Mouse (Mus musculus) spleen, adult 18-20 months (tissue): ENCODE measurements around the gene Safb.

ENCODE experiments used
- DNase-seq, 2 experiments: peaks; one replicate each; pipeline ENCODE4 v3.0.0; 2022; ENCODE audit warnings: mixed read lengths in 2 of 2

Safb gene

DNA sequence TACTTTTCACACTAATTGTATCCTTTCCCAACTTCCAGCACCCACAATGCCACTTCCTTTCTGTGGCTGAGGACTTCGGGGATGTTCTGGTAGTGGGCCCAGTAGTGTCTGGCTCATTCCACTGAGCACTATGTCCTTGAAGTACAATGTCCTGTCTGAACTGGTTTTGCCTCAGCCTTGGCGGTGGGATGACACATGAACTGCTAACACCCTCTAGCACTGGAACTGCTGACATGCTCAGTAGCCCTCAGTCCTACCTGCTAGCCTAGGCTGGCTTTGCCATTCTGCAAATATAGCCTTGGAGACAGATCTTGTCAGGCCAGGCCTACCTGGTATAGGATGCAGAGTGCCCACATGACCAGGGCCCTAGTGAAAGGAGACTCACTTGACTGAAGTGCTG lies 22.8 kb upstream of the Safb start:
- DNase-seq: no peak

GRCm38 (mm10) chr17:56566293-56566692 lies 18.3 kb upstream of the Safb start:
- DNase-seq: no peak

DNA sequence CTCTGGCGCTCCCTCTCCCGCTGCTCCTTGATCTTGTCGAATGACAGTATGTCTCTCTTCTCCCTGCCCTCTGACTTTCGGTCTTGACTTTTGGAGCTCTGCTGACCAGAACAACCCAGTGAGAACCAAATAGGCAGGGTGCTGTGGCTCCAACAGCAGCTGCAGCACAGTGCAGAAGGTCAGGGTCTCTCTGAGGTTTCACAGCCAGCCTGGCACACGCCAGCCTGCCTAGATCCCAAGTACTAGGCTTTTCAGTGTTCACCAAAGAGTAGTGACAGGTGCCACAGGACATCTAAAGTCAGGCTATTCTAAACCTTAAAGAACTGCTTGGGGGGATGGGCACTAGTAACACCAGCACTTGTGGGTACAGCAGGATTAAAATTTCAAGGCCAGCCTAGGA lies 17.7 kb upstream of the Safb start:
- DNase-seq: no peak

DNA sequence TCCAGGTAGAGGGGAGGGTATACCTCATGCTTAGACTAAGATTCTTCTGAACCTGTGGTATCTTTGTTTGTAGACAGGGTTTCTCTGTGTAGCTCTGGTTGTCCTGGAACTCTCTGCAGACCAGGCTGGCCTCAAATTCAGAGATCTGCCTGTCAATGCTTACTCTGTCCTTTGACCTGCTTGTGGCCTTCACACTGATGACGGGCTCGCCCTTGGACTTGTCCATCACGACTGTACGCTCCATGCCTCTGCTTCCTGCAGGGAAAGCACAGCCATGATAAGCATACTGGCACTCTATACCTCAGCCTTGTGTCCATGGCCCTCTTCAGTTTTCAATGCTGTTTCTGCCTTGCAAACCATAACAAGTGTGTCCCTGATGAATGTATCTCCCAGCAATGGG lies 17.3 kb upstream of the Safb start:
- no peak for DNase-seq

DNA sequence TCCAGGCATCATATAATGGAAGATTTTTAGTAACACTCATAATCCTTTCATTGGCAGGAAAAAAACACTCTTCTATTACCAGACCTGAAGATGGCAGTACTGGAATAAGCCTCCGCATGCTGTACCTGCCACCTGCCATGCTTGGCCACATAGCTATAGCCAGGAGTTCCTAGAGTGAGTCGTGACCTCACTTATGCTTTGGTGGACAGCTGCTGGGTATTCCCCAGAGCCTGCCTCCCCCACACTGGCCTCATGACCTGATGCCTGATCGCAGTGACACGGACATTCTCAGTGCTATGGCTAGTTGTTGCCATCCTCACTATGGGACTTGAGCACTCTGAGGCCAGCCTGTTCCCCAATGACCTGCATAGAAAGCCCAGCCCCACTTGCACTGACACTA lies 14.3 kb upstream of the Safb start:
- DNase-seq: no peak

DNA sequence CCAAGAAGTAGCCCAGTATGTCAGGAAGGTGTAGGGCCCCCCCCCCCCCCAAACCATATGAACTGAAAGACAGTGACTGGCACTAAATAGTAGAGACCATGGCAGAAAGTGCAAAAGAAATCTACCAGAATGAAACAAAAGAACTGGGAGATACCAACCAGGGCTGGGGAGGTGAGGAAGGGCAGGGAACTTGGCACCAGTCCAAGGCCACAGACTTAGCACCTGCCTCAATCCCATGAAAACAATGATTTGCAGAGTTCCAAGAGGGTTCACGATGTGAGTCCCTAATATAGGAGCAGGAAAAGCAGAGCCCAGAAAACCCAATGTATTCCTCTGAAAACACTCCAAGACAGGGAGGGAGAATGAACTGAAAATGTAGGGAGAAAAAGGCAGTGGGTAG lies 12.5 kb upstream of the Safb start:
- no peak for DNase-seq

- DNase-seq: no peak
Measured at GRCm38 (mm10) chr17:56572939-56573338, 11.7 kb upstream of the Safb start.

DNA sequence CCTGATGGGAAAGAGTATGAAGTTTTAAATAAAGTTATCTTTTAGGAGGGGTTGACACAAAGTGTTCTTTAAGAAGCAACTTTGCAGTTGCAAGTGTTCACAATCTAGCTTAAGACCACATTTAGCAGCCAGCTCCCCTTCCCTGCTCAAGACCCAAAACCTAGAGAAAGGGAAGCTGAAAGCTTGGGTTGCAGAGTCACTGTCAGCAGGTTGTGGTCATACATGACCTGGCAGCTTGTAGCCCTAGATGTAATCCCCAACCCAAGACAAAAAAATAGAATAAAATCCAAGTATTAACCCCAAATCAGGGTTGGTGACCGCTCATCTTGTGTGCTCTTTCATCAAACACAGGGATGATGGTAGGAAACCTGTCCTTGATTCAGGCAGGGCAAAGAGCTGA lies 1.6 kb upstream of the Safb start:
- DNase-seq: no peak

GRCm38 (mm10) chr17:56583611-56584256 lies 891 bp upstream of the Safb start:
- DNase-seq: no peak

DNA sequence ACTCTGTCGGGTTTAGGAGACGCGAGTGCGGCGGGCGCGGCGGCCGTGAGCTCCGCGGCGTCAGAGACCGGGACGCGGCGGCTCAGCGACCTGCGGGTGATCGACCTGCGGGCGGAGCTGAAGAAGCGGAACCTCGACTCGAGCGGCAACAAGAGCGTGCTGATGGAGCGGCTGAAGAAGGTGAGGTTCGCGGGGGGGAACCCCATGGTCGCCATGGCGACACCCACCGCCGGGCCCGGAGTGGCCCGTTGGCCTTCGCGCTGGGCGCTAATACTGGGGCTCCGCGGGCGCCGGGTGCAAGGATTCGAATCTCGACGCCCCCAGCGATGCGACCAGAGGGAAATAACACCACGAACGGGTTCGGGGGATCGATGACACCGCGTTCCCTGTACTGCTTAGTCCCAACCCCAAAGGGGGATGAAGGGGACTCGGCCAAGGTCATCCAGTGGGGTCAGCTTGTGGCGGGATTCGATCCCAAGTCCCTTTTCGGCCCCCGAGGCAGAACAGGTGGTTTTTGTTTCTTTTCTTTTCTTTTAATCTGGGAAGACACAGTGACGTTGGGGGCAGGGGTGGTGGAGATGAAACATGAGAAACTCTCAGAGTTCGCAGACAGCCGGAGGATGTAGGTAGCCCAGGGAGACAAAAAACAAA lies 671 bp downstream of the Safb start:
- DNase-seq: peak; percentile 57 to 64

DNA sequence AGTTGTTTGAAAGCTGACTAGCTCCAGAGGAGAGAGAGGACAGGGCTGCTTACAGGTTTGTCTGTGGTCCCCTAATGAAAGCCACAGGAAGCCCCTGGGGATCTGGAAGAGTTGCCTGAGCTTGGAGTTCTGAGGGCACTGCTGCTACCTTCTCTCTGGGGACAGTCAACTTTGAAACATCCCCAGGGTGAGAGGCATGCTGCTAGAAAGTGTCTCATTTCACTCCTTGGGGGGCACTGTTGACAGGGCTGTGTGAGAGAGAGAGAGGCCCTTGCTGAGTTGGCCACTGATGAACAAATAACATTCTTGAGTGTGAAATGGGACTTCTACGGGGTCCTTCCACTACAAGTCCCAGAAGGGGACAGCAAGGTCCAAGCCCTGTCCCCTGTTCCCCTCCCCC lies 3.1 kb downstream of the Safb start:
- no peak for DNase-seq

DNA sequence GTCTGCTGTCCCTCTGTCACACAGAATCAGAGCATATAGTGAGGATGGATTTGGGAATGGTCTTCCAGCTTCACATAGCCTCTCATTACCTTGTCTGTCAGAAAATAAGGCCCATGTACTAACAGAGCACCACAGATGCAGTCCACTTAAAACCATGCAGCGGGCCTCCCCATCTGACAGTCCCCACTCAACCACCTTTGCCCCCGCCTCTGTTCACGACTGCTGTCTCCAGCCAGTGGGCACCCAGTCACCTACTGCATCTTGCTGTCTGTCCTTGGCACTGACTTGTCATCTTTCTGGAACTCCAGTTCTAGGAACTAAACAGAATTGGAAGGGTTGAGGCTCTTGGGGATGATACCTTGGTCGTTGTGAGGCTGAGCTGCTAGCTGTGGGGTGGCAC lies 4.3 kb downstream of the Safb start:
- no peak for DNase-seq

GRCm38 (mm10) chr17:56592553-56592952 lies 7.9 kb downstream of the Safb start:
- no peak for DNase-seq

GRCm38 (mm10) chr17:56593527-56594271 lies 9.1 kb downstream of the Safb start:
- no peak for DNase-seq

- no peak for DNase-seq
Measured at GRCm38 (mm10) chr17:56603186-56604069, 18.8 kb downstream of the Safb start.

DNA sequence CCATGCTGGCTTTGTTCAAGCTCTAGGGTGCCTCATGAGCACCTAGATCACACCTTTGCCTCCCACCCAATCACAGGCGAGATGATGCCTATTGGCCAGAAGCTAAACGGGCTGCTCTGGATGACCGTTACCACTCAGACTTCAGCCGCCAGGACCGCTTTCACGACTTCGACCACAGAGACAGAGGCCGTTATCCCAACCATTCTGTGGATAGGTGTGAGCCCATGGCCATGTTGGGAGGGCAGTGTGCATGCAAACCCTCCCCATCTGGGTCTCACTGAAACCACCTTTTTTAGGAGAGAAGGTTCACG lies 19.4 kb downstream of the Safb start:
- DNase-seq: no peak

DNA sequence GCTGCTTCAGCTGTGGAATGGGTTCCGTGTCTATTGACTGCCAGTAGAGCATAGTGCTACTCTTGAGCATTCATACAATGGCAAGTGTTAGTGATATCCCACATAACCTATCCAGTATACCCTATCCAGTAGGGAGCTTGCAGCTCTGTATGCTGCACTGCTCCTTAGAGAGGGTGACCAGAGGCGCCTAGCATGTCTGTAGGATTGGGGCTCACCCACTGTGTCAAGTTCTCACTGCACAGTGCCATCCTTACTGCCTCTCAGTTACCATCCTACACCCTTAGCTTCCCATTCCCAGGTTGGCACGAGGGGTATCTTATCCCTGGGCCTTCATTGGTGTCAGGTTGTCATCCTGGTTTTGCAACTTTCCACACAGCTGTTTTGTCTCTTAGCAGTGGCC lies 19.8 kb downstream of the Safb start:
- DNase-seq: no peak

GRCm38 (mm10) chr17:56605431-56605830 lies 20.8 kb downstream of the Safb start:
- no peak for DNase-seq

GRCm38 (mm10) chr17:56607521-56608062 lies 23.0 kb downstream of the Safb start:
- no peak for DNase-seq

- DNase-seq: no peak
Measured at GRCm38 (mm10) chr17:56608699-56609098, 24.1 kb downstream of the Safb start.

GRCm38 (mm10) chr17:56609452-56610171 lies 25.0 kb downstream of the Safb start, which contains the start of gene 2410015M20Rik:
TSS of gene 2410015M20Rik (minus strand) at chr17:56609771.
- peak; percentile 89 to 90 for DNase-seq

DNA sequence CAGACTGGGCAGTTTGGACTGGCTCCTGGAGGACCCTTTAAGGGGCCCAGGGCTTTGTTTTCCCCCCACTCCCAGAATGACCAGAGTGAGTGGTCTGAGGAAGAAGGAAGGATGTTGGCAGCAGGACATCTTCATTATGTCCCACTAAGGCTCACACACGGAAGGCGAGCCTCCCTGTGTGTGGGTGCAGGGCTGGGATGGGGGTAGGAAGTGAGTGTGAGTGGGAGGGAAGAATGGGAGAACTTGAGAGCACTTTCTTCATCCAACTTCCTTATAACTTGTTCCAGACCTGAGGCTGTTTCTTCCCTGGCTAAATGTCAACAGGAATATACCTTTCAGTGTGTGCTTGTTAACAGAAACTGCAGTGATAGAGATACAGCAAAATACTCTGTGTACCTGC lies 26.7 kb downstream of the Safb start:
- no peak for DNase-seq
